Mouse (Mus musculus): ENCODE data around the gene Txk. TPM values are rescaled to one million over a fixed set of nuclear protein-coding genes. Genes with fewer than 3 reads are reported as not detected.

Gene Txk
- total and polyA plus RNA-seq, 3 experiments, result 0.10 to 0.23 TPM; not detected in 1

DNA sequence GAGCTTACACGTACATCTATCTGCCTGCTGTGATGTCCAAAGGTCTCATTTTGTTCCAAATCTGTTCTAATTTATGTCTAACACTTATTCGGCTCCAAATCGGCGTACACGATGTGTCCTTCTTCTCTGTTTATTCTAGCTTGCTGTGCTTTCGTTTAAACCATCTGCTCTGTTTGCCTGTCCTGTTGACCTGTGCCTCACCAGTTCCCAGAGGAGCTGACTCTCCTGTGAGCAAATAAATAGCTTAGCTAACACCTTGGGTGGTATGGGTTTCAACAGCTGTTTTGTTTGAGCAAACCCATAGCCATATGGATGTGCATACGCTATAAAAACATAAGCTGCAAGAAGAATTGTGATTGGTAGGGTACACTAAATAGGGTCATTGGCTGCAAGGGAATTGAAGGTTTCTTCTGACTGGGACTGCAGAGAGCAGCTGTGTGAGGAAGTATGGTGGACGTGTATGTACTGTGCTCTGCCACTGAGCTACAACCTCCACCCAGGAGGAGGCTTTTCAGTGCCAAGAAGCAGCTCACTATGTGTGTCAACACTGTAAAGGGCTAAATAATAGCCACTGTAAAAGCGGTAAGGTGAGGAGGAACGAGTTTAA lies 99.4 kb downstream of the Txk start:
- peaks cover 6 to 26% of the 10 kb centered on the region in 2 experiments for H3K27me3 ChIP-seq (ENCODE audit: control insufficient read depth in 1 of 2, insufficient read depth in 2 of 2, low read length in 2 of 2)
- H3K9me3 ChIP-seq (replicated peaks; ENCODE audit: insufficient read depth, low read length), result no peaks in the 10 kb centered on the region
- no peaks in the 10 kb centered on the region for H3K79me2 ChIP-seq (ENCODE audit: control insufficient read depth, insufficient read depth, low read length, poor library complexity)
- no peak overlapping the region for H3K9ac ChIP-seq (ENCODE audit: control insufficient read depth, low read depth, low read length, poor library complexity, severe bottlenecking)
- H3K4me1 ChIP-seq (ENCODE audit: control insufficient read depth in 1 of 2, insufficient read depth in 2 of 2, low read length in 2 of 2), result no peaks in the 10 kb centered on the region
- no peaks in the 10 kb centered on the region for H3K36me3 ChIP-seq (ENCODE audit: control insufficient read depth in 1 of 2, insufficient read depth in 2 of 2, low read length in 2 of 2)
- no peak for TF ChIP-seq JUND (IDR thresholded peaks at IDR 0.05; ENCODE audit: low read depth, low read length)
- TF ChIP-seq NRF1 (IDR thresholded peaks at IDR 0.05; ENCODE audit: insufficient read depth, low read depth, low read length, poor library complexity, severe bottlenecking), result no peak
- no peak for TF ChIP-seq MEF2A (IDR thresholded peaks at IDR 0.05; ENCODE audit: extremely low read depth, insufficient replicate concordance, low read depth, low read length, poor library complexity, severe bottlenecking)
- TF ChIP-seq MYC (IDR thresholded peaks at IDR 0.05; ENCODE audit: low read depth, low read length), result no peak
- no peak for TF ChIP-seq GABPA (IDR thresholded peaks at IDR 0.05; ENCODE audit: low read depth, low read length)
- TF ChIP-seq UBTF (IDR thresholded peaks at IDR 0.05; ENCODE audit: borderline replicate concordance, insufficient read depth, low read depth, low read length), result no peak
- no peak for TF ChIP-seq HCFC1 (IDR thresholded peaks at IDR 0.05; ENCODE audit: low read depth, low read length)
- TF ChIP-seq TBP (IDR thresholded peaks at IDR 0.05; ENCODE audit: low read depth, low read length), result no peak
- TF ChIP-seq MXI1 (IDR thresholded peaks at IDR 0.05; ENCODE audit: low read depth, low read length), result no peak
- TF ChIP-seq MAFK (IDR thresholded peaks at IDR 0.05; ENCODE audit: borderline replicate concordance, low read depth, low read length), result no peak
- TF ChIP-seq MAX (IDR thresholded peaks at IDR 0.05; ENCODE audit: low read length), result no peak
- TF ChIP-seq SMC3 (IDR thresholded peaks at IDR 0.05; ENCODE audit: low read depth, low read length), result no peak
- no peak for TF ChIP-seq ZMIZ1 (IDR thresholded peaks at IDR 0.05; ENCODE audit: low read depth, low read length)
- no peak for TF ChIP-seq POLR2AphosphoS5 (IDR thresholded peaks at IDR 0.05; ENCODE audit: borderline replicate concordance, low read depth, low read length)
- TF ChIP-seq RCOR1 (IDR thresholded peaks at IDR 0.05; ENCODE audit: low read depth, low read length), result no peak
- no peak for TF ChIP-seq KAT2A (conservative IDR thresholded peaks at IDR 0.05; ENCODE audit: low read depth, low read length)
- no peak for TF ChIP-seq ZNF384 (IDR thresholded peaks at IDR 0.05; ENCODE audit: low read depth, low read length)
- TF ChIP-seq EP300 (IDR thresholded peaks at IDR 0.05; ENCODE audit: low read depth in 1 of 2, low read length in 2 of 2), result no peak
- DNase-seq (ENCODE audit: low read depth, low spot score), result no peak
- H3K4me3 ChIP-seq (ENCODE audit: control insufficient read depth in 1 of 2, insufficient read depth in 1 of 2, low read depth in 2 of 2, low read length in 2 of 2), result no peak overlapping the region
- no peak overlapping the region for H3K27ac ChIP-seq (ENCODE audit: control insufficient read depth, low read depth, low read length)
